Mouse (Mus musculus): Measurements from ENCODE around the gene Ccdc7b. TPM values are rescaled to one million over a fixed set of nuclear protein-coding genes. Genes with fewer than 3 reads are reported as not detected.

The Ccdc7b gene
- not detected for total RNA-seq (2023)

GRCm38 (mm10) chr8:129066834-129067233 is at the start of gene Ccdc7b:
Ccdc7b (plus strand) TSS chr8:129067134.

GRCm38 (mm10) chr8:129065417-129065816 is 1.5 kb upstream of the Ccdc7b start, which contains the start of gene Ccdc7a:
Ccdc7a (minus strand) TSS chr8:129065517.

GRCm38 (mm10) chr8:129131561-129131960 is 64.6 kb downstream of the Ccdc7b start, which contains the start of gene Gm10999:
Gm10999 (minus strand) TSS chr8:129131661.

Other genes starting within 250 kb of the Ccdc7b start
- not detected for gene Ccdc7a, start 1.6 kb upstream of the Ccdc7b start, total RNA-seq (2023)
- not detected for gene Gm10999, start 64.5 kb downstream of the Ccdc7b start, total RNA-seq (2023)
- 7.2 TPM for gene 2610044O15Rik8, start 167.3 kb downstream of the Ccdc7b start, total RNA-seq (2023)

Measured in CD4-positive naive resting alpha-beta T cell, adult 76 days (primary cell).